Comparison of ENCODE assay signal across 18 mouse cellular contexts in genomic region chr6:116002311-116003104, GRCm38 (mm10). TPM values are rescaled to one million over a fixed set of nuclear protein-coding genes. Genes with fewer than 3 reads are reported as not detected.
DNase-seq lines count a peak whose midpoint lies in the region; ATAC-seq lines count a peak whose summit lies in the region.
"Had no signal": no experiment of that assay in that cellular context is flagged by ENCODE, and none has a peak within 500 bp of the region (broad histone marks: within the 10 kb centered on the region; RNA-seq: fewer than 3 reads in every experiment).

No protein-coding gene starts in this region.

- H3K27me3 ChIP-seq in heart, embryonic 12.5 days (replicated peaks), result no peaks in the 10 kb centered on the region
- no peaks in the 10 kb centered on the region for H3K27me3 ChIP-seq in liver, embryonic 11.5 days (replicated peaks; ENCODE audit: control insufficient read depth, insufficient read depth, low read length)
- no peaks in the 10 kb centered on the region for H3K27me3 ChIP-seq in heart, embryonic 16.5 days (ENCODE audit: control insufficient read depth, insufficient read depth, low read length)

- peak; percentile 1 for DNase-seq in adrenal gland, postnatal 25 days
- DNase-seq in adrenal gland, postnatal 10 days, result no peak
- DNase-seq in heart, postnatal 10 days, result no peak
- peak; percentile 35 for DNase-seq in liver, embryonic 11.5 days (ENCODE audit: low spot score)
- DNase-seq in liver, result no peak
- no peak for DNase-seq in urinary bladder, postnatal 25 days (ENCODE audit: low spot score)
- DNase-seq: kidney, adult 11 months; left cerebral cortex, postnatal 4 days; midbrain, embryonic 14.5 days had no signal

- 0 out of 2 replicates have a peak overlapping the region, but pooled peaks have one; percentile 20 for H3K9ac ChIP-seq in heart, embryonic 12.5 days
- no peak overlapping the region for H3K9ac ChIP-seq in liver, embryonic 11.5 days (ENCODE audit: low read depth, low read length)
- H3K9ac ChIP-seq in heart, embryonic 16.5 days (ENCODE audit: low read length), result no peak overlapping the region
- H3K9ac ChIP-seq: forebrain, embryonic 12.5 days had no signal

- peaks cover 71% of the 10 kb centered on the region for H3K4me1 ChIP-seq in heart, embryonic 12.5 days (replicated peaks)
- peaks cover 47% of the 10 kb centered on the region for H3K4me1 ChIP-seq in liver, embryonic 11.5 days (replicated peaks; ENCODE audit: control insufficient read depth, insufficient read depth, low read length)
- peaks cover 20% of the 10 kb centered on the region for H3K4me1 ChIP-seq in heart, embryonic 16.5 days (ENCODE audit: control insufficient read depth, insufficient read depth, low read length)

- no peak overlapping the region for H3K4me3 ChIP-seq in heart, embryonic 12.5 days
- H3K4me3 ChIP-seq in liver, embryonic 11.5 days (ENCODE audit: low read depth, low read length), result no peak overlapping the region
- no peak overlapping the region for H3K4me3 ChIP-seq in heart, embryonic 16.5 days (ENCODE audit: low read length)
- H3K4me3 ChIP-seq: forebrain, embryonic 12.5 days had no signal

- H3K27ac ChIP-seq in heart, embryonic 12.5 days (ENCODE audit: poor library complexity, severe bottlenecking), result peak overlapping the region; percentile 24; the same call in 1 of the 2 replicates
- peak overlapping the region; percentile 21 for H3K27ac ChIP-seq in liver, embryonic 11.5 days (ENCODE audit: low read depth, low read length)
- H3K27ac ChIP-seq in heart, embryonic 16.5 days (ENCODE audit: low read length), result 0 out of 2 replicates have a peak overlapping the region, but pooled peaks have one; percentile 49
- H3K27ac ChIP-seq: forebrain, embryonic 12.5 days; hindbrain, postnatal 0 days had no signal

- 65% methylated on average over 12 of the region's 12 CpGs for WGBS in heart, embryonic 12.5 days
- 53% methylated on average over 12 of the region's 12 CpGs for WGBS in liver, embryonic 11.5 days
- 67% methylated on average over 12 of the region's 12 CpGs for WGBS in heart, embryonic 16.5 days

- no peaks in the 10 kb centered on the region for H3K9me3 ChIP-seq in heart, embryonic 12.5 days (replicated peaks)
- H3K9me3 ChIP-seq in liver, embryonic 11.5 days (ENCODE audit: control insufficient read depth, low read length), result no peaks in the 10 kb centered on the region
- H3K9me3 ChIP-seq in heart, embryonic 16.5 days (replicated peaks; ENCODE audit: control insufficient read depth, low read length), result no peaks in the 10 kb centered on the region
- H3K9me3 ChIP-seq: forebrain, embryonic 12.5 days; G1E had no signal

- no peak overlapping the region for H3K4me2 ChIP-seq in heart, embryonic 12.5 days
- H3K4me2 ChIP-seq in liver, embryonic 11.5 days, result peak overlapping the region; percentile 35
- no peak overlapping the region for H3K4me2 ChIP-seq in heart, embryonic 16.5 days (ENCODE audit: low read depth, low read length)
- H3K4me2 ChIP-seq: forebrain, embryonic 12.5 days had no signal

- no peaks in the 10 kb centered on the region for H3K36me3 ChIP-seq in heart, embryonic 12.5 days
- no peaks in the 10 kb centered on the region for H3K36me3 ChIP-seq in liver, embryonic 11.5 days (ENCODE audit: control insufficient read depth, insufficient read depth, low read length)
- no peaks in the 10 kb centered on the region for H3K36me3 ChIP-seq in heart, embryonic 16.5 days (ENCODE audit: control insufficient read depth, insufficient read depth)
- H3K36me3 ChIP-seq: forebrain, embryonic 12.5 days; G1E had no signal

- ATAC-seq in heart, embryonic 12.5 days (ENCODE audit: insufficient number of reproducible peaks, low FRiP score), result no peak
- ATAC-seq in liver, embryonic 11.5 days (replicated peaks; ENCODE audit: low FRiP score), result peak; percentile 53; the same call in 1 of the 2 replicates
- no peak for ATAC-seq in heart, embryonic 16.5 days (replicated peaks; ENCODE audit: extremely low read depth, insufficient read depth, low FRiP score)
- ATAC-seq: hindbrain, postnatal 0 days had no signal

- intact Hi-C loops in heart, postnatal 10 days (cut with DNase I), result no loop called here

RNA-seq across cellular contexts. Expression of gene Plxnd1, which starts 7.7 kb away (rescaled TPM):
- total RNA-seq in adrenal gland, postnatal 25 days (2021), result 170 and 214 TPM in 2 replicates
- 100 to 1,000 TPM; 155 to 215 TPM for total RNA-seq in adrenal gland, postnatal 10 days (2021)
- 60.8 and 80.5 TPM in 2 replicates for polyA plus RNA-seq in heart, embryonic 12.5 days (2016; fragmentation: Nextera tagmentation; extraction: Ambion mirVana)
- total RNA-seq in heart, postnatal 10 days (2021), result 100 to 1,000 TPM; 179 to 224 TPM
- 25.6 and 27.8 TPM in 2 replicates for polyA plus RNA-seq in liver, embryonic 11.5 days (2014; fragmentation: Nextera tagmentation; extraction: Ambion mirVana)
- polyA plus RNA-seq in heart, embryonic 16.5 days (2015; fragmentation: Nextera tagmentation; extraction: Ambion mirVana), result 46.0 and 49.6 TPM in 2 replicates

RNA-seq across cellular contexts. Expression of gene H1foo, which starts 57.8 kb away (rescaled TPM):
- not detected in 2 replicates for total RNA-seq in adrenal gland, postnatal 25 days (2021)
- total RNA-seq in adrenal gland, postnatal 10 days (2021), result not detected
- not detected in 2 replicates for polyA plus RNA-seq in heart, embryonic 12.5 days (2016; fragmentation: Nextera tagmentation; extraction: Ambion mirVana)
- total RNA-seq in heart, postnatal 10 days (2021), result not detected
- polyA plus RNA-seq in liver, embryonic 11.5 days (2014; fragmentation: Nextera tagmentation; extraction: Ambion mirVana), result not detected in 2 replicates
- not detected in 2 replicates for polyA plus RNA-seq in heart, embryonic 16.5 days (2015; fragmentation: Nextera tagmentation; extraction: Ambion mirVana)
- total RNA-seq: G1E; layer of hippocampus, adult 18-20 months; left cerebral cortex, postnatal 4 days had no signal
- polyA plus RNA-seq: CD4-positive, CD25-positive, alpha-beta regulatory T cell, adult 4 months; forebrain, embryonic 12.5 days; G1E; hindbrain, postnatal 0 days; liver, embryonic 16.5 days; midbrain, embryonic 14.5 days; testis, adult 2 months had no signal

Comparison
In these comparisons a context has a peak if more than half of its experiments do, and no peak if none do; other contexts are left out.
1. DNase-seq: peak in adrenal gland, postnatal 25 days (single experiment) and liver, embryonic 11.5 days (single experiment); none in adrenal gland, postnatal 10 days (single experiment), heart, postnatal 10 days (0 of 2), liver (single experiment) and urinary bladder, postnatal 25 days (single experiment).
2. Peak in every context shown above with its lines, with median percentiles within 50 percentile points of each other: H3K27ac ChIP-seq.